Mouse (Mus musculus) hematopoietic multipotent progenitor cell, adult 10-12 weeks (in vitro differentiated cells): ENCODE data around the gene Cyp2a4. TPM values are rescaled to one million over a fixed set of nuclear protein-coding genes. Genes with fewer than 3 reads are reported as not detected.

ENCODE experiments used
- polyA plus RNA-seq: library from polyadenylated mRNA; stranded (reverse); fragments of >175 nt; gene quantifications from 2 replicates; pipeline ENCODE4 v1.2.3, GENCODE M21; 2012; ENCODE audit warnings: low replicate concordance

Gene Cyp2a4
- polyA plus RNA-seq = not detected in 2 replicates

DNA sequence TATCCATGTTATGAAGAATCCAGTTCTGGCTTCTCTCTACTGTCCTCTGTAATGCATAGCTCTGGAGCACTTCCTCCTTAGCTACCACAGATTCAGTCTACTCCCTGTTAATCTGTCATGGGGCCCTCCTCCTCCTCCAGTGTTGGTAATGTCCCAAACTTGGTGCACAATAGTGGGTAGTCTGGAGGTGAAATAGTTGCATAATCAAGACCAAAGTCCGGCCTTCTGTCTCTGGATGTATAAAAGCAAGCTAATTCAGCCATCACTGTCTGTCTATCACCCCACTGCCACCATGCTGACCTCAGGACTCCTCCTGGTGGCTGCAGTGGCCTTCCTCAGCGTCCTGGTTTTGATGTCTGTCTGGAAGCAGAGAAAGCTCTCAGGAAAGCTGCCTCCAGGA lies at the start of gene Cyp2a4:
Cyp2a4 (plus strand) TSS at position 244 of the 400 bp plus-strand sequence.

DNA sequence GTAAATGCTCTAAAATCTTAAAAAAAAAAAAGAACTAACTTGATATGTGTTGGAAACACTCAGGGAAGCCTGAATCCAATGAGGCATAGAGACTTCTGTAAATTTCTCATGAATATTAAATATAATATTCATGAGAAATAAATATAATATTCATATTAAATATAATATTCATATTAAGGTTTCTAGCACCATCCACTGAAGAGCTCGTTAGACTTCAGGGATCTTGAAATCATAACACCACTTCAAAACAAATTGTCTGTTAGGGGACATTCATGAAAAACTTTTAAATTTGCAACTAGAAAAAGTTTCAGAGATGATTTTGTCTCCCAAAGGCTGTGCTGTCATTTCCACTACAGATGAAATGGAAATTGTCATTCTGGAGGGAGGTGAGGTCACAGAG lies 46.9 kb upstream of the Cyp2a4 start, which contains the start of gene Vmn1r184:
Vmn1r184 (plus strand) TSS at position 301 of the 400 bp plus-strand sequence.

Other genes starting within 250 kb of the Cyp2a4 start
- gene Cyp2b13, start 245.7 kb upstream of the Cyp2a4 start, polyA plus RNA-seq = not detected in 2 replicates
- not detected in 2 replicates for gene Cyp2b9, start 133.8 kb upstream of the Cyp2a4 start, polyA plus RNA-seq
- 0.03 TPM in 1 of 2 replicates, not detected in the other for gene Vmn1r184, start 46.8 kb upstream of the Cyp2a4 start, polyA plus RNA-seq
- not detected in 2 replicates for gene Nlrp9c, start 96.5 kb downstream of the Cyp2a4 start, polyA plus RNA-seq
- not detected in 2 replicates for gene Nlrp4a, start 127.9 kb downstream of the Cyp2a4 start, polyA plus RNA-seq
- gene Nlrp9a, start 227.9 kb downstream of the Cyp2a4 start, polyA plus RNA-seq = not detected in 2 replicates